23 mouse cellular contexts compared by ENCODE assay signal in the genomic region with DNA sequence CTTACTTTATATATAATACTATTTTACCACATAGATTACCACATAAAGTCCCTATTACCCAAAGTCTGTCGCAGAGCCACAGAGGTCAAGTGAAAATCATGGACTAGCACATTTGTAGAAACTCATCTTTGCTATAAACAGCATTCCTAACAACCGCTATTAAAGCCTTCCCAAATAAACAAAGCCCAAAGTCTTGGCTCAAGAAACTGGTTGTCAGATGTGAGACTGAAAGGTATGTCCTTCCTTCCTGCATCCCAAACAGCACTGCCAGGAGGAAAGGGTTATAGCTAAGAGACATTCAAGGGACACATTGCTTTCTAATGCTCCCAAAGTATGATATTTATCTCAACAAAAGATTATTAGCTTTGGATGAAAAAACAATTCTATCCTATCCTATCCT.
A peak's percentile ranks its signal among the peaks of the same experiment; 100 is the strongest.
DNase-seq lines count a peak whose midpoint lies in the region; ATAC-seq and TF ChIP-seq lines count a peak whose summit lies in the region.
"Had no signal": no experiment of that assay in that cellular context is flagged by ENCODE, and none has a peak within 500 bp of the region (broad histone marks: within the 10 kb centered on the region; RNA-seq: fewer than 3 reads in every experiment).

No protein-coding gene starts in this region.

- TF ChIP-seq CTCF in gastrocnemius, adult 2 months (IDR thresholded peaks at IDR 0.05): no peak

- no peak for ATAC-seq in heart, embryonic 15.5 days (replicated peaks; ENCODE audit: insufficient number of reproducible peaks, insufficient read depth, low FRiP score, low read depth)
- ATAC-seq in limb, embryonic 15.5 days (ENCODE audit: insufficient number of reproducible peaks, low FRiP score, low TSS enrichment, low read depth): no peak
- ATAC-seq: forebrain, embryonic 14.5 days; hindbrain, embryonic 16.5 days; inflammation-experienced regulatory T-cells, adult 6 months; intestine, postnatal 0 days had no signal

- peaks cover 27% of the 10 kb centered on the region for H3K4me1 ChIP-seq in heart, embryonic 15.5 days (replicated peaks)
- peaks cover 8% of the 10 kb centered on the region for H3K4me1 ChIP-seq in limb, embryonic 15.5 days
- H3K4me1 ChIP-seq in limb, embryonic 10.5 days: peaks cover 9% of the 10 kb centered on the region

- no peak overlapping the region for H3K9ac ChIP-seq in heart, embryonic 15.5 days
- H3K9ac ChIP-seq in limb, embryonic 15.5 days: no peak overlapping the region
- H3K9ac ChIP-seq: embryonic facial prominence, embryonic 15.5 days; hindbrain, embryonic 12.5 days had no signal

- 71% methylated on average over 2 of the region's 2 CpGs for WGBS in heart, embryonic 15.5 days
- 67% methylated on average over 2 of the region's 2 CpGs for WGBS in limb, embryonic 15.5 days
- 75% methylated on average over 2 of the region's 2 CpGs for WGBS in limb, embryonic 10.5 days
- WGBS in macrophage (ENCODE audit: missing documents): 96% methylated on average over 2 of the region's 2 CpGs

- DNase-seq in gastrocnemius, adult 2 months: no peak
- DNase-seq in gastrocnemius, postnatal 25 days: no peak
- no peak for DNase-seq in heart, postnatal 36 days
- DNase-seq in limb, embryonic 10.5 days (ENCODE audit: low spot score): no peak
- DNase-seq: adrenal gland, postnatal 10 days; B cell, adult 2 months; cerebellum, adult 11 months; cerebellum, adult 8-10 months; cerebellum, postnatal 14 days; embryo, embryonic 11 days; heart, postnatal 4 days had no signal

- no peak overlapping the region for H3K4me3 ChIP-seq in gastrocnemius, adult 2 months
- H3K4me3 ChIP-seq in heart, embryonic 15.5 days: no peak overlapping the region
- H3K4me3 ChIP-seq in limb, embryonic 15.5 days: no peak overlapping the region
- no peak overlapping the region for H3K4me3 ChIP-seq in limb, embryonic 10.5 days
- no peak overlapping the region for H3K4me3 ChIP-seq in macrophage (ENCODE audit: inconsistent target)
- H3K4me3 ChIP-seq: embryonic facial prominence, embryonic 15.5 days; erythroblast, embryonic 14.5 days; forebrain, embryonic 10.5 days; heart, embryonic 10.5 days; hindbrain, embryonic 12.5 days had no signal

- peaks cover 100% of the 10 kb centered on the region for H3K79me2 ChIP-seq in macrophage (ENCODE audit: inconsistent target)

- H3K36me3 ChIP-seq in heart, embryonic 15.5 days: 0 out of 2 replicates have a peak, but pooled peaks cover 8% of the 10 kb centered on the region
- H3K36me3 ChIP-seq in limb, embryonic 15.5 days: peaks cover 11% of the 10 kb centered on the region; the same call in 1 of the 2 replicates
- H3K36me3 ChIP-seq in limb, embryonic 10.5 days: peaks cover 30% of the 10 kb centered on the region
- peaks cover 31% of the 10 kb centered on the region for H3K36me3 ChIP-seq in macrophage (ENCODE audit: inconsistent target)
- H3K36me3 ChIP-seq: forebrain, embryonic 10.5 days; hindbrain, embryonic 12.5 days had no signal

- intact Hi-C loops in gastrocnemius, adult 2 months (cut with DNase I): no loop called here
- intact Hi-C loops in heart, postnatal 36 days (cut with DNase I): no loop called here

- no peaks in the 10 kb centered on the region for H3K27me3 ChIP-seq in heart, embryonic 15.5 days
- no peaks in the 10 kb centered on the region for H3K27me3 ChIP-seq in limb, embryonic 15.5 days
- no peaks in the 10 kb centered on the region for H3K27me3 ChIP-seq in limb, embryonic 10.5 days (ENCODE audit: low read depth, poor library complexity, severe bottlenecking)
- H3K27me3 ChIP-seq: embryonic facial prominence, embryonic 15.5 days; hindbrain, embryonic 12.5 days had no signal

- H3K27ac ChIP-seq in gastrocnemius, adult 2 months: peak overlapping the region; percentile 78
- H3K27ac ChIP-seq in heart, embryonic 15.5 days: peak overlapping the region; percentile 66; the same call in 1 of the 2 replicates
- H3K27ac ChIP-seq in limb, embryonic 15.5 days: 0 out of 2 replicates have a peak overlapping the region, but pooled peaks have one; percentile 51
- H3K27ac ChIP-seq in limb, embryonic 10.5 days: no peak overlapping the region
- H3K27ac ChIP-seq in macrophage: peak overlapping the region; percentile 54
- H3K27ac ChIP-seq: embryonic facial prominence, embryonic 15.5 days; forebrain, embryonic 10.5 days; heart, embryonic 10.5 days; hindbrain, embryonic 12.5 days had no signal

- H3K9me3 ChIP-seq in heart, embryonic 15.5 days (replicated peaks): no peaks in the 10 kb centered on the region
- no peaks in the 10 kb centered on the region for H3K9me3 ChIP-seq in limb, embryonic 15.5 days
- no peaks in the 10 kb centered on the region for H3K9me3 ChIP-seq in limb, embryonic 10.5 days (replicated peaks)
- H3K9me3 ChIP-seq: embryonic facial prominence, embryonic 15.5 days; forebrain, embryonic 10.5 days; heart, embryonic 10.5 days; hindbrain, embryonic 12.5 days had no signal

- no peak overlapping the region for H3K4me2 ChIP-seq in heart, embryonic 15.5 days
- H3K4me2 ChIP-seq in limb, embryonic 15.5 days: no peak overlapping the region
- H3K4me2 ChIP-seq: embryonic facial prominence, embryonic 15.5 days; hindbrain, embryonic 12.5 days had no signal
